Mouse (Mus musculus) E14TG2a.4 (cell line): Measurements from ENCODE around the gene Ubash3b.

Source experiments
- H3K27me3 ChIP-seq: 2 replicates; pipeline ENCODE4 v1.6.1; 2014; ENCODE audit warnings: low read length, control low read depth; ENCODE audit not compliant: insufficient read depth
- H3K36me3 ChIP-seq: 2 replicates; pipeline ENCODE4 v1.6.1; 2014; ENCODE audit warnings: low read length, control low read depth; ENCODE audit not compliant: insufficient read depth
- H3K4me1 ChIP-seq: replicated peaks from 2 replicates; pipeline ENCODE4 v1.6.1; 2014; ENCODE audit warnings: low read depth, low read length, control low read depth
- H3K4me3 ChIP-seq: replicated peaks from 2 replicates; pipeline ENCODE4 v1.5.1; 2014; ENCODE audit warnings: mild to moderate bottlenecking, low read length
- H3K9me3 ChIP-seq: 2 replicates; pipeline ENCODE4 v1.6.1; 2014; ENCODE audit warnings: low read length, control low read depth
- CTCF ChIP-seq: conservative IDR thresholded peaks from 2 replicates; pipeline ENCODE4 v1.5.1; 2014; ENCODE audit warnings: low read length
- NANOG ChIP-seq: IDR thresholded peaks from 2 replicates; pipeline ENCODE4 v1.6.1; 2014; ENCODE audit warnings: borderline replicate concordance, low read length, mixed read lengths
- POU5F1 ChIP-seq: IDR thresholded peaks from 2 replicates; pipeline ENCODE4 v1.6.1; 2014; ENCODE audit warnings: low read length, borderline replicate concordance

The Ubash3b gene

GRCm38 (mm10) chr9:41190745-41191482 is 29.4 kb upstream of the Ubash3b start:
- TF ChIP-seq CTCF, result peak; percentile 95
- TF ChIP-seq NANOG, result no peak

GRCm38 (mm10) chr9:41187939-41188338 is 26.4 kb upstream of the Ubash3b start:
- Histone ChIP-seq H3K36me3 (no peaks in the 10 kb centered on the region), H3K9me3 (no peaks in the 10 kb centered on the region), H3K27me3 (no peaks in the 10 kb centered on the region), H3K4me1 (no peaks in the 10 kb centered on the region), H3K4me3 (no peak overlapping the region)
- TF ChIP-seq CTCF (no peak), NANOG (no peak), POU5F1 (no peak)

More at GRCm38 (mm10) chr9:41190745-41191482, 29.4 kb upstream of the Ubash3b start:
- Histone ChIP-seq H3K27me3 (no peaks in the 10 kb centered on the region), H3K4me3 (no peak overlapping the region), H3K9me3 (no peaks in the 10 kb centered on the region), H3K4me1 (no peaks in the 10 kb centered on the region), H3K36me3 (no peaks in the 10 kb centered on the region)

GRCm38 (mm10) chr9:41187498-41187897 is 26.0 kb upstream of the Ubash3b start:
- Histone ChIP-seq H3K36me3 (no peaks in the 10 kb centered on the region), H3K4me1 (no peaks in the 10 kb centered on the region), H3K4me3 (no peak overlapping the region), H3K9me3 (no peaks in the 10 kb centered on the region), H3K27me3 (no peaks in the 10 kb centered on the region)
- TF ChIP-seq CTCF, result no peak
- no peak for TF ChIP-seq POU5F1
- TF ChIP-seq NANOG, result no peak

GRCm38 (mm10) chr9:41185331-41185730 is 23.8 kb upstream of the Ubash3b start:
- Histone ChIP-seq H3K9me3 (no peaks in the 10 kb centered on the region), H3K36me3 (no peaks in the 10 kb centered on the region), H3K4me1 (no peaks in the 10 kb centered on the region), H3K27me3 (no peaks in the 10 kb centered on the region), H3K4me3 (no peak overlapping the region)
- TF ChIP-seq POU5F1 (no peak), NANOG (no peak), CTCF (no peak)

DNA sequence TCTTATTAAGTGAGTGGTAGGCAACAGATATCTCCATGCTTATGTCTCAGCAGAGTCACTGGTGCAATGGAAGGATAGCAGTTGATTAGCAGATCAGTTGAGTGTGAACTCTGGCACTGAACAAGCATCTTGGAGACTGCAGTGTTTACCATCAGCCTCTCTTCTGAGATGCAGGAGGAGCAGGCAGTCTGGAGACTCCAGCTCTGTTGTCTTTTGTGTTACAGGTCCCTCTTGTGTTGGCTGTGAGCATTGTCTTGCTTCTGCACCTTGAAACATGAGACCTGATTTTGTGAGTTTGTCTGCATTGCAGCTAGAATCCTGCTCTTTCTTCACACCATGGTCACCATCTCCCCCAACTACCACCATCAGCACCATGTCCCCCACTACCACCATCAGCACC is 21.1 kb upstream of the Ubash3b start:
- H3K9me3 ChIP-seq, result no peaks in the 10 kb centered on the region

GRCm38 (mm10) chr9:41181803-41182202 is 20.3 kb upstream of the Ubash3b start:
- Histone ChIP-seq H3K36me3 (no peaks in the 10 kb centered on the region), H3K4me3 (no peak overlapping the region), H3K27me3 (no peaks in the 10 kb centered on the region), H3K4me1 (no peaks in the 10 kb centered on the region), H3K9me3 (no peaks in the 10 kb centered on the region)
- TF ChIP-seq CTCF (no peak), POU5F1 (no peak), NANOG (no peak)

More for the DNA sequence above, 21.1 kb upstream of the Ubash3b start:
- H3K36me3 ChIP-seq, result no peaks in the 10 kb centered on the region
- no peak overlapping the region for H3K4me3 ChIP-seq
- H3K27me3 ChIP-seq, result no peaks in the 10 kb centered on the region
- no peaks in the 10 kb centered on the region for H3K4me1 ChIP-seq
- TF ChIP-seq NANOG, result no peak
- TF ChIP-seq POU5F1, result no peak
- no peak for TF ChIP-seq CTCF

- Histone ChIP-seq H3K9me3 (no peaks in the 10 kb centered on the region), H3K27me3 (no peaks in the 10 kb centered on the region), H3K4me1 (no peaks in the 10 kb centered on the region), H3K4me3 (no peak overlapping the region), H3K36me3 (no peaks in the 10 kb centered on the region)
- no peak for TF ChIP-seq POU5F1
- TF ChIP-seq CTCF, result no peak
- TF ChIP-seq NANOG, result no peak
Measured at GRCm38 (mm10) chr9:41181372-41181771, 19.9 kb upstream of the Ubash3b start.

DNA sequence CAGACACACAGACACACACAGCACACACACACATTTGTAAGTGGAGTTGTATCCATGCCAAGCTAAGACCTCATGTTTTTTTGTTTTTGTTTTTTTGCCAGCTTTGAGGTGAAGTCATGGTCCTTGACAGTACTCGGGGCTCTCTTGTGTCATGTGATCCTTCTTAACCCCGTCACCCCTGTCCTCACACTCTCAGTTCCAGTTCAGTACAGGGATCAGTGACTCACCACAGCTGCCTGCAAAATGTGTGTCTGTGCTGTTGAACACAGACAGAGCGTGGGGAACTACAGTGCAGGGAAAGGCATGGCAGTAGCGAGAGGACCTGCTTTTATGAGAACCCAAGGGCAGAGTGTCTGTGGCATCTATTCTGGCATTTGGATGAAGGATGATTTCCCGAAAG is 17.6 kb upstream of the Ubash3b start:
- no peak for TF ChIP-seq NANOG
- no peak for TF ChIP-seq CTCF
- no peak for TF ChIP-seq POU5F1
- no peak overlapping the region for H3K4me3 ChIP-seq
- H3K27me3 ChIP-seq, result peaks cover 6% of the 10 kb centered on the region
- H3K9me3 ChIP-seq, result no peaks in the 10 kb centered on the region
- H3K4me1 ChIP-seq, result peaks cover 4% of the 10 kb centered on the region
- no peaks in the 10 kb centered on the region for H3K36me3 ChIP-seq

GRCm38 (mm10) chr9:41173158-41173557 is 11.7 kb upstream of the Ubash3b start:
- TF ChIP-seq NANOG, result no peak
- TF ChIP-seq CTCF, result no peak
- no peak for TF ChIP-seq POU5F1
- H3K9me3 ChIP-seq, result no peaks in the 10 kb centered on the region
- H3K36me3 ChIP-seq, result no peaks in the 10 kb centered on the region
- H3K4me1 ChIP-seq, result peaks cover 8% of the 10 kb centered on the region
- peaks cover 6% of the 10 kb centered on the region for H3K27me3 ChIP-seq
- no peak overlapping the region for H3K4me3 ChIP-seq
